ENCODE assay signal across 8 mouse cellular contexts in genomic region chr19:57361939-57362307, GRCm38 (mm10). TPM values are rescaled to one million over a fixed set of nuclear protein-coding genes. Genes with fewer than 3 reads are reported as not detected.
A peak's percentile ranks its signal among the peaks of the same experiment; 100 is the strongest.
DNase-seq lines count a peak whose midpoint lies in the region; ATAC-seq and TF ChIP-seq lines count a peak whose summit lies in the region.

No protein-coding gene starts in this region.

- TF ChIP-seq POLR2A in spleen, adult 2 months (IDR thresholded peaks at IDR 0.05; ENCODE audit: low read depth, low read length) = no peak

- H3K36me3 ChIP-seq in spleen, adult 2 months (ENCODE audit: control insufficient read depth, insufficient read depth, low read length) = no peaks in the 10 kb centered on the region
- H3K36me3 ChIP-seq in liver, embryonic 11.5 days (ENCODE audit: control insufficient read depth, insufficient read depth, low read length) = no peaks in the 10 kb centered on the region

- H3K27ac ChIP-seq in spleen, adult 2 months (ENCODE audit: insufficient read depth, low read length) = no peak overlapping the region
- peak overlapping the region; percentile 98 for H3K27ac ChIP-seq in liver, embryonic 11.5 days (ENCODE audit: low read depth, low read length)

- H3K4me3 ChIP-seq in spleen, adult 2 months (ENCODE audit: extremely low read depth, insufficient read depth, insufficient read length) = peak overlapping the region; percentile 94
- H3K4me3 ChIP-seq in liver, embryonic 11.5 days (ENCODE audit: low read depth, low read length) = peak overlapping the region; percentile 87

- peaks cover 37% of the 10 kb centered on the region for H3K4me1 ChIP-seq in spleen, adult 2 months (ENCODE audit: control insufficient read depth, insufficient read depth, insufficient read length)
- H3K4me1 ChIP-seq in liver, embryonic 11.5 days (replicated peaks; ENCODE audit: control insufficient read depth, insufficient read depth, low read length) = peaks cover 60% of the 10 kb centered on the region

- peak; percentile 49 for DNase-seq in cerebellum, adult 9-10 months
- no peak for DNase-seq in cerebellum, adult 9-11 months
- no peak for DNase-seq in spleen, adult 2 months (ENCODE audit: low read depth in 1 of 2, low spot score in 2 of 2)
- no peak for DNase-seq in spleen, postnatal 14 days (ENCODE audit: low spot score in 2 of 2)
- no peak for DNase-seq in liver, embryonic 11.5 days (ENCODE audit: low spot score)
- DNase-seq in MN1 (ENCODE audit: low spot score) = no peak
- no peak for DNase-seq in embryo, embryonic 11 days
- no peak for DNase-seq in adrenal gland, adult 2 months

- H3K9me3 ChIP-seq in liver, embryonic 11.5 days (ENCODE audit: control insufficient read depth, low read length) = no peaks in the 10 kb centered on the region

- H3K4me2 ChIP-seq in liver, embryonic 11.5 days = peak overlapping the region; percentile 65

- no peaks in the 10 kb centered on the region for H3K27me3 ChIP-seq in spleen, adult 2 months (ENCODE audit: control insufficient read depth, insufficient read depth, low read length)
- no peaks in the 10 kb centered on the region for H3K27me3 ChIP-seq in liver, embryonic 11.5 days (replicated peaks; ENCODE audit: control insufficient read depth, insufficient read depth, low read length)

- ATAC-seq in liver, embryonic 11.5 days (replicated peaks; ENCODE audit: low FRiP score) = no peak

- WGBS in spleen, adult 2 months = 5% methylated on average over 3 of the region's 3 CpGs
- WGBS in liver, embryonic 11.5 days = 20% methylated on average over 3 of the region's 3 CpGs

- H3K9ac ChIP-seq in liver, embryonic 11.5 days (ENCODE audit: low read depth, low read length) = peak overlapping the region; percentile 99

- no peak for TF ChIP-seq CTCF in spleen, adult 2 months (IDR thresholded peaks at IDR 0.05; ENCODE audit: extremely low read depth, insufficient read depth, insufficient read length, insufficient replicate concordance)

RNA-seq across cellular contexts. Expression of gene Fam160b1, which starts 1.4 kb away (rescaled TPM):
- polyA plus RNA-seq in spleen, adult 2 months (2012; rRNA removed) = 7.9 and 8.8 TPM in 2 replicates
- 11.9 and 12.6 TPM in 2 replicates for polyA plus RNA-seq in liver, embryonic 11.5 days (2014; fragmentation: Nextera tagmentation; extraction: Ambion mirVana)
- total RNA-seq in adrenal gland, adult 2 months (2021) = 10 to 100 TPM; 19.4 to 20.6 TPM
- polyA plus RNA-seq in adrenal gland, adult 2 months (2012; rRNA removed) = 9.6 and 10.6 TPM in 2 replicates

RNA-seq across cellular contexts. Expression of gene Ablim1, which starts 47.2 kb away (rescaled TPM):
- 53.8 and 62.0 TPM in 2 replicates for polyA plus RNA-seq in spleen, adult 2 months (2012; rRNA removed)
- polyA plus RNA-seq in liver, embryonic 11.5 days (2014; fragmentation: Nextera tagmentation; extraction: Ambion mirVana) = 9.9 and 11.6 TPM in 2 replicates
- total RNA-seq in adrenal gland, adult 2 months (2021) = 10 to 100 TPM; 33.6 to 39.9 TPM
- 15.8 and 20.5 TPM in 2 replicates for polyA plus RNA-seq in adrenal gland, adult 2 months (2012; rRNA removed)
